Mouse (Mus musculus) large intestine, adult 2 months (tissue): ENCODE results near the gene Rhoa. TPM values are rescaled to one million over a fixed set of nuclear protein-coding genes. Genes with fewer than 3 reads are reported as not detected.

ENCODE experiments used
- polyA plus RNA-seq: library from polyadenylated mRNA; depleted of rRNA; stranded (reverse); fragments of >200 nt; gene quantifications from 2 replicates; pipeline ENCODE4 v1.2.3, GENCODE M21; 2012; rRNA removed

Gene Rhoa
- polyA plus RNA-seq, 1 experiment = 145 TPM

Other genes with a start within 250 kb of the Rhoa start
- 0.26 and 0.56 TPM in 2 replicates for gene Mst1, start 225.7 kb upstream of the Rhoa start, polyA plus RNA-seq
- gene Rnf123, start 222.8 kb upstream of the Rhoa start, polyA plus RNA-seq = 47.7 and 86.0 TPM in 2 replicates
- 173 and 195 TPM in 2 replicates for gene Apeh, start 211.5 kb upstream of the Rhoa start, polyA plus RNA-seq
- gene Bsn, start 115.7 kb upstream of the Rhoa start, polyA plus RNA-seq = 2.0 and 2.2 TPM in 2 replicates
- 33.9 and 66.1 TPM in 2 replicates for gene Dag1, start 42.2 kb upstream of the Rhoa start, polyA plus RNA-seq
- 5.8 and 6.5 TPM in 2 replicates for gene Nicn1, start 15.7 kb upstream of the Rhoa start, polyA plus RNA-seq
- 2.3 and 3.4 TPM in 2 replicates for gene Amt, start 9.3 kb upstream of the Rhoa start, polyA plus RNA-seq
- 45.9 and 48.1 TPM in 2 replicates for gene Tcta, start within 50 bp of the Rhoa start, polyA plus RNA-seq
- 641 and 1,038 TPM in 2 replicates for gene Gpx1, start 32.8 kb downstream of the Rhoa start, polyA plus RNA-seq
- 57.7 and 67.5 TPM in 2 replicates for gene Usp4, start 41.7 kb downstream of the Rhoa start, polyA plus RNA-seq
- gene 1700102P08Rik, start 86.7 kb downstream of the Rhoa start, polyA plus RNA-seq = 0.30 TPM in 1 of 2 replicates, not detected in the other
- not detected in 2 replicates for gene Ccdc36, start 122.4 kb downstream of the Rhoa start, polyA plus RNA-seq
- gene BC048562, start 130.4 kb downstream of the Rhoa start, polyA plus RNA-seq = not detected in 2 replicates
- 18.1 and 22.8 TPM in 2 replicates for gene Ccdc71, start 154.4 kb downstream of the Rhoa start, polyA plus RNA-seq
- 13.6 and 18.8 TPM in 2 replicates for gene Klhdc8b, start 155.5 kb downstream of the Rhoa start, polyA plus RNA-seq
- gene Lamb2, start 173.6 kb downstream of the Rhoa start, polyA plus RNA-seq = 20.7 and 27.2 TPM in 2 replicates
- gene Usp19, start 184.5 kb downstream of the Rhoa start, polyA plus RNA-seq = 74.9 and 104 TPM in 2 replicates
- gene Qars, start 201.6 kb downstream of the Rhoa start, polyA plus RNA-seq = 243 and 346 TPM in 2 replicates
- gene Qrich1, start 210.7 kb downstream of the Rhoa start, polyA plus RNA-seq = 40.8 and 77.6 TPM in 2 replicates